Mouse (Mus musculus): Measurements from ENCODE around the gene Ano2. TPM values are rescaled to one million over a fixed set of nuclear protein-coding genes. Genes with fewer than 3 reads are reported as not detected.

Gene Ano2
- polyA plus RNA-seq, 1 experiment = 0.07 TPM

GRCm38 (mm10) chr6:125922746-125923145, 232.5 kb downstream of the Ano2 start:
- H3K27ac ChIP-seq (ENCODE audit: control insufficient read depth, insufficient read depth, low read length) = no peak overlapping the region
- no peaks in the 10 kb centered on the region for H3K36me3 ChIP-seq (ENCODE audit: control insufficient read depth, insufficient read depth, low read length)
- H3K4me1 ChIP-seq (replicated peaks; ENCODE audit: control insufficient read depth, insufficient read depth, low read length) = no peaks in the 10 kb centered on the region
- no peaks in the 10 kb centered on the region for H3K27me3 ChIP-seq (ENCODE audit: control insufficient read depth, insufficient read depth, low read length)
- TF ChIP-seq POLR2A (IDR thresholded peaks at IDR 0.05; ENCODE audit: control insufficient read depth, extremely low read depth, insufficient read depth, low read length, poor library complexity) (no peak), CTCF (IDR thresholded peaks at IDR 0.05; ENCODE audit: borderline replicate concordance, control insufficient read depth, extremely low read depth, insufficient read depth, low read length, poor library complexity) (no peak)
- DNase-seq = no peak
- no peak overlapping the region for H3K4me3 ChIP-seq (ENCODE audit: control insufficient read depth, insufficient read depth, low read length)
- WGBS = 78% methylated on average over 3 of the region's 3 CpGs

GRCm38 (mm10) chr6:125924979-125925378, 234.8 kb downstream of the Ano2 start:
- H3K27ac ChIP-seq (ENCODE audit: control insufficient read depth, insufficient read depth, low read length) = no peak overlapping the region
- TF ChIP-seq POLR2A (IDR thresholded peaks at IDR 0.05; ENCODE audit: control insufficient read depth, extremely low read depth, insufficient read depth, low read length, poor library complexity) (no peak), CTCF (IDR thresholded peaks at IDR 0.05; ENCODE audit: borderline replicate concordance, control insufficient read depth, extremely low read depth, insufficient read depth, low read length, poor library complexity) (no peak)
- WGBS = 68% methylated on average over 2 of the region's 2 CpGs

GRCm38 (mm10) chr6:125925861-125926260, 235.6 kb downstream of the Ano2 start:
- Histone ChIP-seq H3K27me3 (ENCODE audit: control insufficient read depth, insufficient read depth, low read length) (no peaks in the 10 kb centered on the region), H3K4me3 (ENCODE audit: control insufficient read depth, insufficient read depth, low read length) (no peak overlapping the region), H3K4me1 (replicated peaks; ENCODE audit: control insufficient read depth, insufficient read depth, low read length) (no peaks in the 10 kb centered on the region), H3K27ac (ENCODE audit: control insufficient read depth, insufficient read depth, low read length) (no peak overlapping the region), H3K36me3 (ENCODE audit: control insufficient read depth, insufficient read depth, low read length) (no peaks in the 10 kb centered on the region)
- DNase-seq = no peak
- TF ChIP-seq POLR2A (IDR thresholded peaks at IDR 0.05; ENCODE audit: control insufficient read depth, extremely low read depth, insufficient read depth, low read length, poor library complexity) (no peak), CTCF (IDR thresholded peaks at IDR 0.05; ENCODE audit: borderline replicate concordance, control insufficient read depth, extremely low read depth, insufficient read depth, low read length, poor library complexity) (no peak)
- WGBS = 95% methylated on average over 3 of the region's 3 CpGs

More at GRCm38 (mm10) chr6:125924979-125925378, 234.8 kb downstream of the Ano2 start:
- Histone ChIP-seq H3K4me1 (replicated peaks; ENCODE audit: control insufficient read depth, insufficient read depth, low read length) (no peaks in the 10 kb centered on the region), H3K27me3 (ENCODE audit: control insufficient read depth, insufficient read depth, low read length) (no peaks in the 10 kb centered on the region), H3K36me3 (ENCODE audit: control insufficient read depth, insufficient read depth, low read length) (no peaks in the 10 kb centered on the region), H3K4me3 (ENCODE audit: control insufficient read depth, insufficient read depth, low read length) (no peak overlapping the region)
- no peak for DNase-seq

GRCm38 (mm10) chr6:125931926-125932325, 241.7 kb downstream of the Ano2 start:
- WGBS = 87% methylated on average over 7 of the region's 7 CpGs
- Histone ChIP-seq H3K36me3 (ENCODE audit: control insufficient read depth, insufficient read depth, low read length) (no peaks in the 10 kb centered on the region), H3K4me1 (replicated peaks; ENCODE audit: control insufficient read depth, insufficient read depth, low read length) (no peaks in the 10 kb centered on the region), H3K4me3 (ENCODE audit: control insufficient read depth, insufficient read depth, low read length) (no peak overlapping the region), H3K27ac (ENCODE audit: control insufficient read depth, insufficient read depth, low read length) (no peak overlapping the region), H3K27me3 (ENCODE audit: control insufficient read depth, insufficient read depth, low read length) (no peaks in the 10 kb centered on the region)
- TF ChIP-seq POLR2A (IDR thresholded peaks at IDR 0.05; ENCODE audit: control insufficient read depth, extremely low read depth, insufficient read depth, low read length, poor library complexity) = no peak
- TF ChIP-seq CTCF (IDR thresholded peaks at IDR 0.05; ENCODE audit: borderline replicate concordance, control insufficient read depth, extremely low read depth, insufficient read depth, low read length, poor library complexity) = no peak
- DNase-seq = no peak

GRCm38 (mm10) chr6:125954965-125955364, 264.7 kb downstream of the Ano2 start:
- H3K4me3 ChIP-seq (ENCODE audit: control insufficient read depth, insufficient read depth, low read length) = no peak overlapping the region
- H3K36me3 ChIP-seq (ENCODE audit: control insufficient read depth, insufficient read depth, low read length) = no peaks in the 10 kb centered on the region
- no peak overlapping the region for H3K27ac ChIP-seq (ENCODE audit: control insufficient read depth, insufficient read depth, low read length)
- no peaks in the 10 kb centered on the region for H3K4me1 ChIP-seq (replicated peaks; ENCODE audit: control insufficient read depth, insufficient read depth, low read length)
- 18% methylated on average over 3 of the region's 3 CpGs for WGBS
- H3K27me3 ChIP-seq (ENCODE audit: control insufficient read depth, insufficient read depth, low read length) = no peaks in the 10 kb centered on the region
- DNase-seq = no peak
- TF ChIP-seq POLR2A (IDR thresholded peaks at IDR 0.05; ENCODE audit: control insufficient read depth, extremely low read depth, insufficient read depth, low read length, poor library complexity) (no peak), CTCF (IDR thresholded peaks at IDR 0.05; ENCODE audit: borderline replicate concordance, control insufficient read depth, extremely low read depth, insufficient read depth, low read length, poor library complexity) (no peak)

GRCm38 (mm10) chr6:125973551-125973950, 283.3 kb downstream of the Ano2 start:
- Histone ChIP-seq H3K4me3 (ENCODE audit: control insufficient read depth, insufficient read depth, low read length) (no peak overlapping the region), H3K27ac (ENCODE audit: control insufficient read depth, insufficient read depth, low read length) (no peak overlapping the region), H3K27me3 (ENCODE audit: control insufficient read depth, insufficient read depth, low read length) (no peaks in the 10 kb centered on the region), H3K4me1 (replicated peaks; ENCODE audit: control insufficient read depth, insufficient read depth, low read length) (no peaks in the 10 kb centered on the region), H3K36me3 (ENCODE audit: control insufficient read depth, insufficient read depth, low read length) (no peaks in the 10 kb centered on the region)
- DNase-seq = no peak
- TF ChIP-seq POLR2A (IDR thresholded peaks at IDR 0.05; ENCODE audit: control insufficient read depth, extremely low read depth, insufficient read depth, low read length, poor library complexity) (no peak), CTCF (IDR thresholded peaks at IDR 0.05; ENCODE audit: borderline replicate concordance, control insufficient read depth, extremely low read depth, insufficient read depth, low read length, poor library complexity) (no peak)

Data from thymus, adult 2 months (tissue).